Mouse (Mus musculus) 416B (cell line): ENCODE data around the gene 1700123K08Rik.
"Not testable (repeated sequence)": the region's sequence is repeated elsewhere in the genome, so short reads cannot be mapped to it uniquely, and the experiment has no call there.

Source experiments
- DNase-seq: peaks from one replicate; pipeline ENCODE4 v3.0.0; 2011; ENCODE audit warnings: low read depth

The 1700123K08Rik gene

DNA sequence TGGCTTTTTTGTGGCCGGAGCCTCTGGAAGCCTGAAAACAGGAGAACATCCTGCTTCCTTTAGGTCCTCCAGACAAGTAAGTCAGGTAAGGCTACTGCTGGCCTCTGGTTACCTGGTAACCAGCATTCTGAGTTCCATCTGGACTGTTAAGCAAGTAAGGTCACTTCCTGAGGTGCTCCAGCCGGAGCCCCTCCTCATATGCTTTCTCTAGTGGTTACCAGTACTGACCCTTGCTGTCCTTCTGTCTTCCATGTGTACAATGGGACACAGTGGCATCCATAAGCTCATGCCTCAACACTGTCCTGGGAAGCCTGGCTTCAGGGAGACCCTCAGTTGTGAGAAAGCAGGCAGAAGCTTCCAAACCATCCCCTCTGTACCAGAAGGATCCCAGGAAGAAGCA, at the start of gene 1700123K08Rik:
TSS of gene 1700123K08Rik (minus strand) at position 101 of the 400 bp plus-strand sequence.
- not testable (repeated sequence) for DNase-seq

DNA sequence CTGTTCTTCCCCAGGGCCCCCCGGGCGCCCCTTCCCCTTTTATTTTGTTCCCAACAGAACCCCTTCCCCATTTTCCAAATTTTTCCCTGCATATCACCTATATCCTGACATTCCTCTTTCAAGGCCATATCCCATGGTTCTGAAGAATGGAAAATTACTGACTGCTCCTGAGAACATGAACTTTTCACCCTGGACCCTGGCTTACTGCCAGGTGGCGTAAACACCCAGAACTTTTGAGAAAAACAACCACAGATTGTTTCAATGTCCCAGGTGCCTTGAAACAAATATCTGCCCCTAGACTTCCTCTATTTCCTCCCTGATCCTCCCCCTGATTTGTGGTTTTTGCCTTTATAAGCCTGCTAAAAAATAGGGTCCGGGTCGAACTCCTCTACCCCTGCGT, 22.9 kb upstream of the 1700123K08Rik start:
- no peak for DNase-seq

DNA sequence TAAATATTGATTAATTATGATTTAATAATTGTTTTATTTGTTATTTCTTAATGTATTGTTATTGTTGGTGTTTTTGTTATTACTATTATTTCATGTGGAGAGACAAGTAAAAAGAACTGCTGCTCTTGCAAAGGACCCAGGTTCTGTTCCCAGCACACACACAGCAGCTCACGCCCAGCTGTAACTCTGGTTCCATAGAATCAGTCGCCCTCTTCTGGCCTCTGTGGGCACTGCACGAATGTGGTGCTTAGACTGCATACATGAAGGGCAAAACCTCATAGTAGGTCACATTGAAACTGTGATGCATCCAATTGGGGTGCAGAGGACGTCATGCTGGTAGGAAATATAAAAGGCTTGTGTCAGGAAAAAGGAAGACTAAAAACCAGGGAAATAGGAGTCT, 7.1 kb upstream of the 1700123K08Rik start:
- peak; percentile 61 for DNase-seq

DNA sequence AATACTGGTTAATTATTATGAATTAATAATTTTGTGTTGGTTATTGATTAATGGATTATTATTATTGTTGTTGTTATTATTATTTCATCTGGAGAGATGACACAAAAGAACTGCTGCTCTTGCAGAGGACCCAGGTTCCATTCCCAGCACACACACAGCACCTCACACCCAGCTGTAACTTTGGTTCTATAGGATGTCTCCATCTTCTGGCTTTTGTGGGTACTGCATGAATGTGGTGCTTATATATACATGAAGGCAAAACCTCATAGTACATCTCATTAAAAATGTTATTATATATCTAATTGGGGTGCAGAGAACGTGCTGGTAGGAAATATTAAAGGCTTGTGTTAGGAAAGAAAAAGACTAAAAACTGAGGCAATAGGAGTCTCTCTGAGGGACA, 11.8 kb downstream of the 1700123K08Rik start:
- DNase-seq, result peak; percentile 57

DNA sequence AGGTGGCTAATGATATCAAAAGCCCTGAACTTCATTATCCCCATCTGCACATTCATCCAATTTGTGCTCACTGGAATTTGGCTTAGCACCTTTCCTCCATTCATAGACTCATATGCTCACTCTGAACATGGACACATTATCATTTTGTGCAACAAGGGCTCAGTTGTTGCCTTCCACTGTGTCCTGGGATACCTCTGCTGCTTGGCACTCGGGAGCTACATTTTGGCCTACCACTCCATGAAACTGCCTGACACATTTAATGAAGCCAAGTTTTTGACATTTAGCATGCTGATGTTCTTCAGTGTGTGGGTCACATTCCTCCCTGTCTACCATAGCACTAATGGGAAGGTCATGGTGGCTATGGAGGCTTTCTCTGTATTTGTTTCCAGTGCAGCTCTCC, 32.0 kb downstream of the 1700123K08Rik start:
- DNase-seq, result no peak
